Mouse (Mus musculus) R1 (cell line): ENCODE measurements around the gene Vac14.

ENCODE experiments used
- DNase-seq: peaks from one replicate; pipeline ENCODE4 v3.0.0-alpha.2; 2018; ENCODE audit warnings: low read depth, low spot score

Gene Vac14

DNA sequence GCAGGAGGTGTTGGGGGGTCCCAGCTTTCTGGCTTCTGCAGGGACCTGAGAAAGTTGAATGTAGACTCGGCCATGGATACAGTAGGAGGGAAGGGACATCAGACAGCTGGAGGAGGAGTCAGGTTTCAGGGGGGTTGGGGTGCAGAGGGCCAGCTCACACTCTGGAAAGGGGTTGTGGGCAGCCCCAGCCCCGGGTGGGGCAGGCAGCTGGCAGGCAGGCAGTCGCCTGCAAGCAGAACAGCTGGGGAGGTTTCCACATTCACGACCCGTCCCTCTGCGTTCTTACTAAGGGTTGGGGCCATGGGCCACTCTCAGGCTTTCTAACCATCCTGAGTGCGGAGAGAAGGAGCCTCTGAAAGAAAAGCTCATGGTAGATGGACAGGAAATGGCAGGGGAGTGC is 98.7 kb downstream of the Vac14 start:
- no peak for DNase-seq

DNA sequence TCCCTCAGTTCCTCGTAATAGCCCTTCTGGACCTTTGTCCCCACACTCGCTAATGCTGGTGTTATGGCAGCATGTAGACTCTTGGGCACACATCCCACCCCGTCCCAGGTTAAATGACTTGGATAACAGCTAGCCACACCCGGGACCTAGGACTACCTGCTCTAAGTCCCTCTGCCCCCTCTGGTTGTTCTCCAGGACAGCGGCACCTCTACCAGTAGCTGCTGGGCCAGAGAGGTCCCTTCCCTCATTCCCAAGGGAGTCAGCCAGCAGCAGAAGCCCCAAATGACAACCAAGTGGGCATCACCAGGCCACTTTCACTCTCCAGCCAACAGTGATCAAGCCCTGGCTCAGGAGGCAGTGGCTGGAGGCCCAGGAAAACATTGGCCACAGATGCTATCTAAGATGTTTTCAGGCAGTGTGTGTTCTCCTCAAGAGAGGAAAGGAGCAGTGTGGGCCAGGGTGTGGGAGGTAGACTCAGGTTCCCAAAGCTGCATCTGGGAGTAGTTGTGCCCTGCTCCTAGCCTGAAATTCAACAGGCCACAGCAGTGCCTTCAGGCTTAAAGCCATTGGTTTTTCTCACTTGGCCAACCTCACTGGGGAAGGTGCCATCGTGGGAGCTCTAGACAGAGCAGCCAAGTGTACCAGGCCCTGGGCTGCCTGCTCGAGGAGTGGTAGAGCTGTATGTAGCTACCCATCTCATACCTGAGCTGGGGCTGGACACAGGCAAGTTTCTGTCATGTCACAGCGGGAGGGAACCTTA is 100.0 kb downstream of the Vac14 start:
- DNase-seq: no peak

DNA sequence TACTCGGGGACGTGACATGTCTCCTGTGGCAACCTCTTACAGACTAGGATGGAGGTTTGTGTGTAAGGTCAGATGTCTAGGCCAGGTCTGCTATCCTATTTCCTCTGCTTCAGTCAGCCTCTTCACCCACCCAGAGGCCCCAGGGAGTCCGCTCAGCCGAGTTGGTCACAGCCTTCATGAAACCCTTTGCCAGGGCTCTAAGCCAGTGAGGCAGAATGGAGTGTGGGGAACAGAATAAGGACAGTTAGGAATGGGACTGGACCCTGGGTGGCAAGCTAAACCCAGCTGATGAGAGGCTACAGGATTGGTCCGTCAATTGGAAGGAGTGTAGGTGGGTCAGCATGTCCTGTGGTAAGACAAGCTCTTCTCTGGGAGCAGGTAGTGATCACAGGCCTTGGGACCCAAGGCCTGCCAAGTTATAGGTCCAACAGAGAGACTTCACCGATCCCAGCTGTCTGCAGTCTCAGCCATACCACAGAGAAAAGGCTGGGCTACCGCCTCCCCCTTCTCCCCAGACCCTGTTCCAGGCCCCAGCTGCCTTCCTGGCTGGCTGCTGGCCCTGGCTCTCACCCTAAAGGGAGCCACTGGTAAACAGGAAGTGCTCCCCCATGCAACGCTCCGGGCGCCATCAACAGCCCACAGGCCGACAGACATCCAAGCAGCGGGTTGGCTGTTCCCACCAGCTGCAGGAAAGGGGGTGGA is 100.7 kb downstream of the Vac14 start:
- DNase-seq: no peak

DNA sequence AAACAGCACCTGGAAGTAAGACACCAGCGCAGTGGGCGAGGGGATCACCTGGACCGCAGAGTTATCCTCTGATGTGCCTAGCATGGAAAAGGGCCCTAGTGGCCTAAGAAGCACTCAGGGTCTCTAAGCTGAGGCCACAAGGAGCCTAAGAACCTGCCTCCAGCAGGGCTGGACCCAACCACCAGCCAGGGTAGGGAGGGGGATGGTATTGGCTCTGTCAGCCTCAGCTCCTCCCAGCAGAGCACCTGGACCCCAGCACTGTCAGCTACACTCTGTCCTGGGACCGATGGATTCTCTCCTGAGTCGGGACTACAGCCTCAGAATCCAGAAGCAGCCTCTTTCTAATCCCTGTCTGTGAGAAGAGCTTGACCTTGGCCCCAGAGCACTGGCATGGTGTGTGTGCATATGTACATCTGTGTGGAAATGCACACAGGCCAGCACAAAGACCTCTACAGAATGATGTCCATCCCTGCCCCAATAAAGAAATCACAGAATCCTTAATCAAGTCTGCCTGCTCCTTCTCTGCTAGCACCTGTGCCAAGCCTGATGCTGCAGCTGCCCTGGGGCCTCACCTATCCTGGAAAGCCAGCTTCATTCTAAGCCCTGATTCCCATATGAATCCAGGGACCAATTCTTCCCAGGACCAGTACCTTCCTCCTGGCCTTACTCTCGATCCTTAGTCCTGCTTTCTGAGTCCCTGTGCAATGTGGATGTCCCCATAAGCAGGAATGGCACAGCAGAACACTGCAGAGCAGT is 101.7 kb downstream of the Vac14 start:
- DNase-seq: no peak

DNA sequence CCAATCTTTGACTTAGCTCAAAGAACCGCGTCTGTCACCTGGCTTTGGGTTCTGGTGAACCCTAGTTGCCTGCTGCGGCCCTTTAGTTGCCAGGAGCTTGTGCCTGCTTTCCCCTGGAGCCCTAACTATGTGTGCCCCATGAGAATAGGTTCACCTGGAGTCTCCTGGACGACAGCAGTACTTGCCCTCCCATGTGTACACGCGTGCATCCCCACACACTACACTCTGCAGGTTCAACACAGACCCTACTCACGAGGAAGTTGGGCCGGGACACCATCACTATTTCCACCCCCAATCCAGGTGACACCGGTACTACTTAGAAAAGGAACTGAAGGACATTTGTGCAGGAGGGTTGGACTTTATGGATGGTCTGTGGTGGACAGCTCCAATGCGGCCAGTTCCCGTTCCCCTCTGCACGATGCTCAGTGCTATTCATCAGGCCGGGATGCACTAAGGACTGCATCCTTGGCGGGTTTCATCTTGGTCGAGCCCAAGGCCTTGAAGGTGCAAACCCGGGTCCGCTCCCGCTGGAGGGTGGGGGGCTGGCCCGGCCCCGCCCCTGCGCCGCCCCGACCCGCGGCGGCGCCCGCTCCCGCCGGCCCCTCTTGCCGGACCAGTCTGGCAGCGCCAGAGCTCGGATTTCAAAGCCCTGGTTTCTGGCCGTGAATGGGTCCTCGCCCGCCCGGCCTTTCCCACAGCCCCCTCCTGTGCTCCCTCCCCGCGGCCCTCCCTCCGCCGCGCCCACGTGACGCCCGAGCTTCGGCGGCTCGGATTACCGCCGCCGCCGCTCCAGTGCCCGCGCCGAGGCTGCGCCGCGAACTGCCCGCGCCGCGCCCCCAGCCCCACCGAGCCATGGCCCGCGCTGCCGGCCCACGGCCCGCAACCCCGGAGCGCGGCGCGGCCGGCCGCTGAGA is 102.6 kb downstream of the Vac14 start, which contains the start of gene Mtss1l:
TSS of gene Mtss1l (plus strand) at position 792 of the 914 bp plus-strand sequence.
- peak; percentile 78 for DNase-seq

DNA sequence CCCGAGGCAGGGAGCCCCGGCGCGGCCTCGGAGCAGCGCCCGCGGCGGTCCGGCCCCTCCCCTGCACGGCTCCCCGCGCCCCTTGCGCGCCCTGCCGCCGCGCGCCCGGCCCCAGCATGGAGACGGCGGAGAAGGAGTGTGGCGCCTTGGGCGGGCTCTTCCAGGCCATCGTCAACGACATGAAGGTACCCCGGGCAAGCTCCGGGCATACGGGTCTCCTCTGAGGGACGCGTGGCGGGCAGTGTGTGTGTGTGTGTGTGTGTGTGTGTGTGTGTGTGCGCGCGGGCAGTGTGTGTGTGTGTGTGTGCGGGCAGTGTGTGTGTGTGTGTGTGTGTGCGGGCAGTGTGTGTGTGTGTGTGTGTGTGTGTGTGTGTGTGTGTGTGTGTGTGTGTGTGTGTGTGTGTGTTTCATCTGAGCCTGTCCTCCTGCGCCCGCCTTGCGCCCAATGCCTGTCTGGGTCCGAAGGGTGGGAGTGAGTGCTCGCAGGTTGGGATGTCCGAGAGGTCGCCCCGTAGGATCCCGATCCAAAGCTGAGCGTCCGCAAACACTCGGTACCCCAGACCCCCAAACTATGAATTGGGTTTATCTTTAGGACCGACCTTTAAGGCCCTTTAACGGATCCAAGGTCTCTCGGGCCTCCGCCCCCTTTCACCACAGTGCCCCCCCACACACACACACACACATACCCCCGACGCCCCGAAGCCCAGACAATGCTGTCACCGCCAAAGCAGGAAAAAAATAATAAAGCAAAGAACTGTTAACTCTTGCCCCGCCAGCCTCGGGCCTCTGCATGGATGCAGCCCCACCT is 103.4 kb downstream of the Vac14 start:
- DNase-seq: peak; percentile 51

DNA sequence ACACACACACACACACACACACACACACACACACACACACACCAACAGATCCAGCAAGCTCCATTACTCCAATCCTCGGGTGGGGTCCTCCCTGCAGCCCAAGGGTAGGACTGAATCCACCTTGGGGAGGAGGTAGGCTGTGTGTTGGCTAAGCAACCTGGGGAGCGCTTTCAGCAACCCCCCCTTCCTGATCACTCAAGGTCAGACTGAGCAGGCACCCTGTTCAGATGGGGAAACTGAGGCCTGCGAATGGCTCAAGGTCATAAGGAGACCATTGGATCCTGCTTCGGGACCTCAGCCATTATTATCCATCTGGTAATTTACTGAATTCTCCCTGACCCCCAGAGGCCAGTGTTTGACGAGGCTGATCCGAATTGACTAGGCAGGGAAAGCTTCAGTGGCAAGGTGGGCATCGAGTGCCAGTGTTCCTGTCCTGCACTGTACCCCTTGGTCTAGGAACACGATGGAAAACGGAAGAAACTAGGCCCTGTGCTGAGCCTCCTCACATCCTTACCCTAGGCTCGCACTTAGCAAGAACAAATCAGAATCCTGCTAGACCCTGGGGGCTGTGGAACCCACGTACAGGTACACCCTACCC is 104.1 kb downstream of the Vac14 start:
- no peak for DNase-seq

DNA sequence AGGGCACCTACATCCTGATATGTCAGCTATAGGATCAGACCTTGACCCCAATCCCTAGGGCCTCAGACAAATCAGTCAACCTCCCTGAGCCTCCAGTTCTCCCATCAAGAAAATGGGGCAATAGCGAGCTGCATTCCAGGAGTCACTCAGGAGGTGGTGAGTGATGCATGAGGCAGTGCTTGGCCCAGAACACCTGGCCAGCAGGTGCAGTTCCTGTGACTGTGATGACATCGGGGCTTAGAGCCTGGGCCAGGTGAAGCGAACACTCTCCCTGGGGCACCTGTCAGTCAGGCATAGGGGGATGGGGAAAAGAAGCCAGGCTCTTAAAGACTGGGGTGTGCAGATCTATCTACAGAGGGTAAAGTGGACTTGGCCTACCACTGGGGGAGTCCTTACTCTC is 106.1 kb downstream of the Vac14 start:
- no peak for DNase-seq

DNA sequence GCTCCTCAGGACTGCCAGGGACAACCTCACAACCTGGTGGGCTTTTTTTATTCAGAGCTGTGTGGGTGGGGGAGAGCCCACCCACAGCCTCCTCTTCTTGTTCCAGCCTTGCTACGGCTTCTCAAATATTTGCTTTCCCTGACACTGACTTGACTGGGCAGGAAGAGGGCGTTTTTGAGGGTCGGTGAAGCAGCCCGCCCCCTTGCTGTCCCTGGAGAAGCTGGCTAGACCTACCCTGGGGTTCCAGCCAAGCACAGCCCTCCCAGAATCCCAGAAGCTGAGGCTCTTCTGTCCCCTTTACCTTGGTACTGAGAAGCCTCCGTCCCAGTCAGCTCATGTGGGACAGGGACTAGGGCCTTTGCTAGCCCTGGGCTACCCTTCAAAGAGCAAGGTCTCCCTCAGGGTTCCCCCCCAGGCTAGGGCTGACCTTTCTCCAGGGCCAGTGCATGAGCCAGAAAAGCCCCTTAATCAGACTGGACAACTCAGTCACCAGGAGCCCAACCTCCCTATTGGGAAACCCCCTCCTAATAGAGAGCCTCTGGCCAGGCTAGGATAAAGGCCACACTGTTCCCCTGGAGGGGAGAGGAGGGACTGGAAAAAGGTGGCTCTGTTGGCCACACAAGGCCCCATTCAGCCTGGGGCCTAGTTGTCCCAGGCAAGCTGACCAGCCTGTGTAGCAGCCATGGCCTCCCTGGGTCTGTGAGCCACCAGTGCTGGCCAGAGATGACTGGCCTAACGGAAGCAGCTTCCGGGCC is 106.9 kb downstream of the Vac14 start:
- DNase-seq: no peak

DNA sequence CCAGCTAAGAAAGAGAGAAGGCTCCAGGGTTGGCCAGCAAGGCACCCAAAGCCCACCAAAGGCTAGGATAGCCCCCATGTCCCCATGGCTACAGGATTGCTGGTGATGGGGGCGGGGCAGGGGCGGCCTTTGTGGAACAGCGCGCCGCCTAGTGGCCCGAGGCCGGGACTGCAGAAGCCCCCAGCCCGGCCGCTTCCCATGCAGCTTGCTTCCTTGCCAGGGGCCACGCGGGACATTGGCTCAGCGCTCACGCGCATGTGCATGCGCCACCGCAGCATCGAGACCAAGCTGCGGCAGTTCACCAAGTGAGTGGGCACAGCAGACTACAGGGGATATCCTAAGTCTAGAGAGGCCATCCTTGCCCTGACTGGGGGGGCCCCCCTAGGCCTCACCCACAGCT is 108.5 kb downstream of the Vac14 start:
- peak; percentile 80 for DNase-seq

DNA sequence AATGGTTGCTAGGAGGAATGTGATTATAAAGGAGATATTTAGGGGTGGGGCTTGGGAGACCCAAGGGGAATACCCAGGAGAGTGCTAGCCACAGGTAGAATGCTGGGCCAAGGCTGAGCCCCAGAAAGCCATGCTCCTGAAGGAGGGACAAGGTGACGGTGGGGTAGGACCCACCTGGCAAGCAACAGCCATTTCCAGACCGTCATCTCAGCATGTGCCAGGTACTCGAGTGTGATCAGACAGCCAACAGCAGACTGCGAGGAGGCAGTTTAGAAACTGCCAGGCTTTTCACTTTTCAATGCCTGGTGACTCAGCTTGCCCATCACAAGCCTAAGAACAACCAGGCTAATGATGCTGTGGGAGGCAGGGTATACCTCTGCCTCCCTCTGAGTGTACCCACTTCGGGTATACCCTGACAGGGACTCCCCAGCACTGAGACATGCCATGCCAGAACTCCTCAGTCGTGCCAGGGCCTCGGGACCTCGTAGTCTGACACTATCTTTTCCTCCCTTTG is 113.0 kb downstream of the Vac14 start:
- no peak for DNase-seq

DNA sequence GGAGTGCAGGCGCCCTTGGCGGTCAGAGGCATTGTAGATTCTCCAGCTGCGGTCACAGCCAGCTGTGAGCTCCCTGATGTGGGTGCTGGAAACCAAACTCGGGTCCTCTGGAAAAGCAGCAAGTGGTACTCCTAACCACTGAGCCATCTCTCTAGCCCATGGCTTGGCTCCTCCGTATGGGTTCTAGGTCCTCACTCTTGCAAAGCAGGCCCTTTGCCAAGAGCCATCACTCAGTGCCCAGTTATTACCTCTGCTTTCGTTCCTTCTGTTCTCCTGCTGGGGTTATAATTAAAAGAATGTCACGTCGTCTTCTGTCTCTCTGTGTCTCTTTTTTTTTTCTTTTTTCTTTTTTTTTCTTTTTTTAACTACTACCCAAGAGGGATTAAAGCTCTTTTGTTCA is 114.7 kb downstream of the Vac14 start:
- DNase-seq: no peak

DNA sequence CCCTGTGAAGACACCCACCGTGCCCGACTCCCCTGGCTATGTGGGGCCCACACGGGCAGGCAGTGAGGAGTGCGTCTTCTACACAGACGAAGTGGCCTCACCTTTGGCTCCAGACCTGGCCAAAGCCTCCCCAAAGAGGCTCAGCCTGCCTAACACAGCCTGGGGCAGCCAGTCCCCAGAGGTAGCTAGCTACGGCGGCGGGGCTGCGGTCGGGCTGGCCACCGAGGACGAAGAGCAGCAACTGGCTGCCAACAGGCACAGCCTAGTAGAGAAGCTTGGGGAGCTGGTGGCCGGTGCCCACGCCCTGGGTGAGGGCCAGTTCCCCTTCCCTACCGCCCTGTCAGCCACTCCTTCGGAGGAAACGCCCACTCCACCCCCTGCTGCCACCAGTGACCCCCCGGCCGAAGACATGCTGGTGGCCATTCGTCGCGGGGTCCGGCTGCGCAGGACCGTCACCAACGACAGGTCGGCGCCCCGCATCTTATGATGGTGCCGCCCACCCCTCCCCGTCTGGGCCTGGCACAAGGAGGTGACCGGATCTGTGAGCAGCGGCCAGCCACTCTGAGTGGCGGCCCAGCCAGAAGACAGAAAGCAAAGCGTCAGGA is 120.3 kb downstream of the Vac14 start:
- no peak for DNase-seq

DNA sequence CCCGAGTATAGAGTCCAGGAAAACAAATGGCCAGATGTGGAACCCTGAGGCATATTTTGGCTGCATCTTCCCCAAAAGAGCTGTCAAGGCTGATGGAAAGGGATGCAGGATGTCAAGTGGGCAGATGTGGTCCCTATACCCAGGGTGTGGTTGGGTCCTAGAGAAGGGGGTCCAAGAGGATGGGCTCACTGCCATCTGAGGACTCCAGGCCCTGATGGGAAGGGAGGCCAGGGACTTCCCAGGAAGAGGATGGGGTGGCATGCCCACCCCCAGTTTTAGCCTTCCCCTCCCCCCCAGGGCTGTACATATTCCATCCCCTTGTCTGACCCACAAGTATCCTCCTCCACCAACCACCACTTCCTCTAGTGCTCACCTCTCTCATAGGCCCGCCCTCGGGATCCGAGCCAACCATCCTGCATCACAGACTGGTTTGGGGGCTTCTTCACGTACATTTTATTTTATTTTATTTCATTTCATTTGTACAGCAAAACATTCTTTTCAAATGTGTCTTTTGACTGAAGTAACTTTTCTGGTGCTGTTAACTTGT is 122.3 kb downstream of the Vac14 start:
- DNase-seq: no peak

DNA sequence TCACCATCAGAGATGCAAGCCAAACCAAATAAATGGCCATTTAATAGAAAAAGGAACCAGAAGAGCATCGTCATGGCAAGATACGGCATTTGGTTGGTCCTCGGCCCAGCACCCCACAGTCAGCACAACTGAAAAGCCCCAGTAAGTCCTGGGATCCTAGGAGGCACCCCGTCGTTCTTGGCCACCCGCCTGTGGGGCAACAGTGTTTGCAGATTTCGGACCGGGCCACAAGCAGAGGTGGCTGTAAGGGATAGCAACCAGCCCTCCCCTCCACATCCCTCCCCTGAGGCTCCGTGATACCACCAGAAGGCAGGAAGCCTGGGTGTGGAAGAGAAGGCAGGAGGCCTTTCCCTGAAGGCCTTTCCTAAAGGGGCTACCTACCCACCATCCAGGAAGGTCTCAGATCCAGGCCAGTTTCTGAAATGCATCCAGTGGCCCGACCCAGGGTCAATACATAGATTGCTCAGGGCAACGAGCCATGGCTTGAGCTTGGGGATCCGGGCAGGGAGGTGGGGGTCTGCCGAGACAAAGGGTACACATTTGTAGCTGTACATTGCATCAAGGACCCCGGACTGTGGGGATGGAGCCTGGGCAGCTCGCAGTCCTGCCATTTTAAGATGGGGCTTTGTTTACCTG is 123.5 kb downstream of the Vac14 start:
- no peak for DNase-seq

DNA sequence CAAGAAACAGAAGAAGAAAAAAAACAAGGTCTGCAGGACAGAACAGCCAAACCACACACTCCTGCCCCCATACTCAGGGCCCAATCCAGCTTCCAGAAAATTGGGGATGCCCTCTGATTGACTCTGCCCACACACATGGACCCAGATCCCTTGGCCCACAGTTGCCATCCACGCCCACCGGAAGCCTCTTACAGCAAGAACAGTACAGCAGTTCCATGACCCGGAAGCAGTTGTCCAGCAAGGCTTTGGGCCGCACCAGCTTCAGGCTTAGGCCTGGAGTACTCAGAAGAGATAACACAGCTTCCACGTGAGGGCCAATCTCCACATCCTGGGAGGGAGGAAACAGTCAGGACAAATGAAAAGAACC is 124.0 kb downstream of the Vac14 start:
- peak; percentile 89 for DNase-seq

DNA sequence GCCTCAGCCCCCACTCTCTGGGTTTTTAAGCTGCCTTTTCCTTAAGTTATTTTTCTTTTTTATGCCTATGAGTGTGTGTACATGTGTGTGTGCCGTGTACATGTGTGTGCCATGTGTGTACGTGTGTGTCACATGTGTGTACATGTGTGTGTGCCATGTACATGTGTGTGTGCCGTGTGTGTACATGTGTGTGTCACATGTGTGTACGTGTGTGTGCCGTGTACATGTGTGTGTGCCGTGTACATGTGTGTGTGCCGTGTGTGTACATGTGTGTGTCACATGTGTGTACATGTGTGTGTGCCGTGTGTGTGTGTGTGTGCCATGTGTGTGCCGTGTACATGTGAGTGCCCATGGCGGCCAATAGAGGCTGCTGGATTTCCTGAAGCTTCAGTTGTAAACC is 126.8 kb downstream of the Vac14 start:
- DNase-seq: no peak

DNA sequence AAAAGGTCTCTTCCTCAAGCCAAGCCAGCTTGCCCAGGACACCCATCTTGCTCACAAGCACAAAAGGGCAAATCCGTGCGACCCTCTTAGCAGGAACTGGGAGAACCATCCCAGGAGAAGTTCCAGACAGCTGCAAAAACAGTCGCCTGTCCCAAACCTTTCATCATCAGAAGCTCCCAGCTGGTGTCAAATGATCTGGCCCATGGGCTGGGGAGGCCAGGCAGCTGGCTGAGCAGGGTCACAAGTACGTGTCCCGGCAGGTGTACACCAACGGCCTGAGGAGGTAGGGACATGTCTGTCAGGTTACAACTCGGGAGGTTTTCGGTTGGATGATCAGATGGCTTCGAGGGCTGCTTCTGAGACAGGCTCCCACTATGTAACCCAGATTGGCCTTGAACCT is 128.3 kb downstream of the Vac14 start:
- DNase-seq: no peak
